Mouse (Mus musculus): ENCODE results near the gene Med15. TPM values are rescaled to one million over a fixed set of nuclear protein-coding genes. Genes with fewer than 3 reads are reported as not detected.

Med15 gene
- polyA plus RNA-seq, 1 experiment from 2014 or later, result 44.8 TPM

DNA sequence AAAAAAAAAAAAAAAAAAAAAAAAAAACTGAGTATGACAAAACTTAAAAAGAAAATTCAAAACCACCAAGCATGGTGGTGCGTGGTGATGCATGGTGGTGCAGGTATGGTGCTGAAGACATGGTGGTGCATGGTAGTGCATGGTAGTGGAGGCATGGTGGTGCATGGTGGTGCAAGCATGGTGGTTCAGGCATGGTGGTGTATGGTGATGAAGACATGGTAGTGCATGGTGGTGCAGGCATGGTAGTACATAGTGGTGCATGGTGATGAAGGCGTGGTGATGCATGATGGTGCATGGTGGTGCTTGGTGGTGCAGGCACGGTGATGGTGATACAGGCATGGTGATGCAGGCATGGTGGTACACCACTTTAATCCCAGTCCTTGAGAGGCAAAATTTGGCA, 8.2 kb downstream of the Med15 start:
- no peak for DNase-seq (ENCODE audit: low spot score)
- no peak for ATAC-seq (replicated peaks; ENCODE audit: low FRiP score)
- Histone ChIP-seq H3K36me3 (ENCODE audit: control insufficient read depth, insufficient read depth, low read length) (no peaks in the 10 kb centered on the region), H3K4me3 (ENCODE audit: low read depth, low read length) (no peak overlapping the region), H3K9ac (ENCODE audit: low read depth, low read length) (no peak overlapping the region), H3K4me1 (replicated peaks; ENCODE audit: control insufficient read depth, insufficient read depth, low read length) (peaks cover 19% of the 10 kb centered on the region), H3K27ac (ENCODE audit: low read depth, low read length) (no peak overlapping the region), H3K9me3 (ENCODE audit: control insufficient read depth, low read length) (no peaks in the 10 kb centered on the region), H3K27me3 (replicated peaks; ENCODE audit: control insufficient read depth, insufficient read depth, low read length) (no peaks in the 10 kb centered on the region), H3K4me2 (no peak overlapping the region)
- 93% methylated on average over 3 of the region's 3 CpGs for WGBS

DNA sequence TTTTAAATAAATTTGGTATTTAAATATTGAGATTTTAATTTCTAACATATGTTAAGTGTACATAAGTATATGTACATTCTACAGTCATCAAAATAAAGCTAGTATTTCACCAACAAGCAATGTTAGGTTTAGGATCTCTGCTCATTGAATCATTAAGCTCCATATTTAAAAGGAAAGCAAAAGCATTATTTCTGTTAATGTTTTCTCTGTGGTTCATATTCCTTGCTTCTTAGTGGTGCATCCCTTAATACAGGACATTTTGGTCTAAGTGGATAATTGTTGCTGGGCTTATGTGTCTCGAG, 9.4 kb downstream of the Med15 start:
- H3K36me3 ChIP-seq (ENCODE audit: control insufficient read depth, insufficient read depth, low read length), result no peaks in the 10 kb centered on the region
- no peaks in the 10 kb centered on the region for H3K9me3 ChIP-seq (ENCODE audit: control insufficient read depth, low read length)
- H3K9ac ChIP-seq (ENCODE audit: low read depth, low read length), result no peak overlapping the region
- H3K4me2 ChIP-seq, result peak overlapping the region; percentile 44; the same call in 1 of the 2 replicates
- H3K4me1 ChIP-seq (replicated peaks; ENCODE audit: control insufficient read depth, insufficient read depth, low read length), result peaks cover 19% of the 10 kb centered on the region
- no peaks in the 10 kb centered on the region for H3K27me3 ChIP-seq (replicated peaks; ENCODE audit: control insufficient read depth, insufficient read depth, low read length)
- ATAC-seq (replicated peaks; ENCODE audit: low FRiP score) (no peak), DNase-seq (ENCODE audit: low spot score) (no peak)
- WGBS, result 82% methylated on average over 1 of the region's 1 CpGs
- H3K4me3 ChIP-seq (ENCODE audit: low read depth, low read length), result 0 out of 2 replicates have a peak overlapping the region, but pooled peaks have one; percentile 61
- no peak overlapping the region for H3K27ac ChIP-seq (ENCODE audit: low read depth, low read length)

DNA sequence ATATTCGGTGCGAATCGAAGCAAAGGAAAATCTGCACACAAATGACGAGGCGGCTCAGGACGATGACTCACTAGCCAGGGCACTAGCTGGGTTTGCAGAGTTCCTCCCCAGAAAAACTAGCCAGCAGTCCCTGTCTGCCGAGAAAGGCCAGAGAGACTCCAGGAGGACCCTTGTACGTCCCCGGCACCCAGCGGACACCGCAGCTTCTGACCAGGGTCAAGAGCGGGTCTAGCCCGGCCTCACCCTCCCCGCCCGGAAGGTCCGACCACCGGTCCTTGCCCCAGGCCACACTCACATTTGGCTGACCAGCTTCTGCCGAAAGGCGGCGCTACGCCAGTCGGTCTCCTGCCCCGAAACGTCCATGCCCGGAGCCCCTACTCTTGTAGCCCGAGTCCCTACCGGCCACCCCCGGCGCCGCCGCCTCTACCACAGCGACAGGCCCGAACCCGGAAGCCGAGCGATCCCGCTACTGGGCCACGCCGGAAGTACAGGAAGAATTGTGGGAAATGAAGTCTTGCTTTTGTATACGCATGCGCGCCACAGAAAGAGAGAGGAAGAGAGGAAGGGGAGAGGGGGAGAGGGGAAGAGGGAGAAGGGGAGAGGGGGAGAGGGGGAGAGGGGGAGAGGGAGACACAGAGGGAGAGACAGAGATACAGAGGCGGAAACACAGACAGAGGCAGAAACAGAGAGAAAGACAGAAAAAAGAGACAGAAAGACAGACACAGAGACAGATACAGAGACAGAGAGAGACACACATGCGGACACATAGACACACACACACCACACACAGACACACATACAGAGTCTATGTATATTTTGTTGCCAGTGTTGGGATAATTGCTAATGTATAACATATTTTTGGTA, 10.0 kb downstream of the Med15 start:
- H3K4me3 ChIP-seq (ENCODE audit: low read depth, low read length), result peak overlapping the region; percentile 61
- no peaks in the 10 kb centered on the region for H3K9me3 ChIP-seq (ENCODE audit: control insufficient read depth, low read length)
- WGBS, result 3% methylated on average over 43 of the region's 44 CpGs
- peak overlapping the region; percentile 49 for H3K27ac ChIP-seq (ENCODE audit: low read depth, low read length)
- peak overlapping the region; percentile 95 for H3K4me2 ChIP-seq
- no peaks in the 10 kb centered on the region for H3K27me3 ChIP-seq (replicated peaks; ENCODE audit: control insufficient read depth, insufficient read depth, low read length)
- H3K36me3 ChIP-seq (ENCODE audit: control insufficient read depth, insufficient read depth, low read length), result no peaks in the 10 kb centered on the region
- H3K4me1 ChIP-seq (replicated peaks; ENCODE audit: control insufficient read depth, insufficient read depth, low read length), result peaks cover 18% of the 10 kb centered on the region
- peak; percentile 84 for ATAC-seq (replicated peaks; ENCODE audit: low FRiP score)
- peak; percentile 87 for DNase-seq (ENCODE audit: low spot score)
- H3K9ac ChIP-seq (ENCODE audit: low read depth, low read length), result peak overlapping the region; percentile 62

DNA sequence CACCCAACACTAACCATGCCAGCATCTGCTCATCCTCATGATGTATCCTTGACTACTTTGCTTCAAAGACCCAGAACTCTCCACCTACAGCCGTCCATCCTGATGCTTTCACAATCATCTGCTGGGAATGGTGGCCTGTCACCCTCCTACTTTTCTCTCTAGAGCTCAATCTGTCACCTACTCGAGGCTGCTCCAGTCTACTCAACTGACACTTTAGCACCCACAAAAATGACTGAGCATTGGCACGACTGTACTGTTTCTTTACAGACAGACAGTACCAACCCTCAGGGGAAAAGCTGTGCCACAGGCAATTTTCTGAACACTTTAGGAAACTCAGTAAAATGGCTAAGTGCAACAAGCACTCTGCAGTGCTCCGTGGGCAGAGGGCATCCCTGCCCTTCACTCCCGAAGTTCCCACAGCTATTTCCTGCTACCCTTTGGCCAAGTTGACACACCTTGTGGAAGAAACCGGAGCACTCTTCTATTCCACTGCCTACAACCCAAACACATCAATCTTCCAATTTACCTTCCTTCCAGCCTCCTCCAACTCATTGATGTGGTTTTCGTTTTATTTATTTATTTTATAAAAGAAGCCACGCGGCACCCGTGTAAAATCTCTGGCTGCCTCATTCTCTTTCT, 10.8 kb downstream of the Med15 start:
- peak overlapping the region; percentile 61 for H3K4me3 ChIP-seq (ENCODE audit: low read depth, low read length)
- H3K36me3 ChIP-seq (ENCODE audit: control insufficient read depth, insufficient read depth, low read length), result no peaks in the 10 kb centered on the region
- peaks cover 19% of the 10 kb centered on the region for H3K4me1 ChIP-seq (replicated peaks; ENCODE audit: control insufficient read depth, insufficient read depth, low read length)
- H3K9ac ChIP-seq (ENCODE audit: low read depth, low read length), result peak overlapping the region; percentile 62
- 4% methylated on average over 10 of the region's 10 CpGs for WGBS
- H3K27me3 ChIP-seq (replicated peaks; ENCODE audit: control insufficient read depth, insufficient read depth, low read length), result no peaks in the 10 kb centered on the region
- peak overlapping the region; percentile 95 for H3K4me2 ChIP-seq
- H3K27ac ChIP-seq (ENCODE audit: low read depth, low read length), result peak overlapping the region; percentile 49
- no peaks in the 10 kb centered on the region for H3K9me3 ChIP-seq (ENCODE audit: control insufficient read depth, low read length)
- DNase-seq (ENCODE audit: low spot score) (no peak), ATAC-seq (replicated peaks; ENCODE audit: low FRiP score) (no peak)

DNA sequence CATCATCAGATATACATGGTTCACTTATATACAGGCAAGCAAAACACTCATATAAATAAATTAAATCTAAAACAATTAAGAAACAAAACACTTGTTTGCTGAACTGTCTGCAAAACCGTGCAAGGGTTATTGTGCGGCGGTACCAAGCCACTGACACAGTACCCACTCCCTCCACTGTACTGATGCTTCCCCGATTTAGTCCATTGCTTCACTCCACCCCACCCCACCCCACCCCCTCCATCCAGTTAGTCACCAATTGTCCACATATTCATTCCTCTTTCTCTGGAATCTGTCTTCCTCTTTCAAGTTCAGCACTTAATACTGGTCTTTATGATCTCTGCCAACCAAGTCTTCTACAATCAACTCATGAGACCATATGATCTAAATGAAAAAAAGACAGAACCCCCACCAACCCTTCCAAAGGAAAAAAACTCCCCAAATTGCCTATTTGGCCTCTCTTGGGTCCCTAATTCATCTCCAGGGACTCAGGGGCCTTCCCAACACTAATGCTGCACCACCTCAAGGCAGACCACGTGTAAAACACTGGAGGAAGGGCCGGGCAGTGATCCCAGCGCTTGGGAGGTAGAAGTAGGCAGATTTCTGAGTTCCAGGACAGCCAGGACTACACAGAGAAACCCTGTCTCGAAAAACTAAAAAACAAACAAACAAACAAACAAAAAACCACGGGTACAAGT, 11.4 kb downstream of the Med15 start:
- DNase-seq (ENCODE audit: low spot score) (no peak), ATAC-seq (replicated peaks; ENCODE audit: low FRiP score) (no peak)
- no peak overlapping the region for H3K27ac ChIP-seq (ENCODE audit: low read depth, low read length)
- WGBS, result 62% methylated on average over 9 of the region's 9 CpGs
- peak overlapping the region; percentile 95 for H3K4me2 ChIP-seq
- peak overlapping the region; percentile 61 for H3K4me3 ChIP-seq (ENCODE audit: low read depth, low read length)
- no peaks in the 10 kb centered on the region for H3K9me3 ChIP-seq (ENCODE audit: control insufficient read depth, low read length)
- peaks cover 15% of the 10 kb centered on the region for H3K4me1 ChIP-seq (replicated peaks; ENCODE audit: control insufficient read depth, insufficient read depth, low read length)
- H3K36me3 ChIP-seq (ENCODE audit: control insufficient read depth, insufficient read depth, low read length), result no peaks in the 10 kb centered on the region
- no peaks in the 10 kb centered on the region for H3K27me3 ChIP-seq (replicated peaks; ENCODE audit: control insufficient read depth, insufficient read depth, low read length)
- peak overlapping the region; percentile 62; the same call in 1 of the 2 replicates for H3K9ac ChIP-seq (ENCODE audit: low read depth, low read length)

DNA sequence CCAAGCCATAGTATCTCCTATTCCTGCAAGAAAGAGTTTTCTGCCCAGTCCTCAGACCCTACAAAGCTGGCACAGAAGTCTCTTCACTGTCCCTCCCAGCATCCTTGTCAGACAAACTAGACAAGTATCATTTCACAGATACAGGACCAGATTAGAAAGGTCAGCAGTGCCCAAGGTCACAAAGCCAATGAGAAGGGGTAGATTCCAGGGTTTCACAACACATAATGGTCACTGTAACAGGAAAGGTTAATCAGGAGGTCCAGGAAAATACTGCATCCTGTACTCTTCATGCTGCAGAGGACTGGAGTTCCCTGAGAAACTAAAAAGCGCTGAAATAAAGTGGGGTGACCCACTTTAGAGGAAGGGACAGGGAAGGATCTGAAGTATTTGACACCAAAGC, 14.9 kb downstream of the Med15 start:
- peaks cover 2% of the 10 kb centered on the region; the same call in 1 of the 2 replicates for H3K36me3 ChIP-seq (ENCODE audit: control insufficient read depth, insufficient read depth, low read length)
- H3K27ac ChIP-seq (ENCODE audit: low read depth, low read length), result no peak overlapping the region
- WGBS, result 83% methylated on average over 1 of the region's 1 CpGs
- H3K4me3 ChIP-seq (ENCODE audit: low read depth, low read length), result no peak overlapping the region
- no peaks in the 10 kb centered on the region for H3K27me3 ChIP-seq (replicated peaks; ENCODE audit: control insufficient read depth, insufficient read depth, low read length)
- H3K4me1 ChIP-seq (replicated peaks; ENCODE audit: control insufficient read depth, insufficient read depth, low read length), result peaks cover 15% of the 10 kb centered on the region
- no peak overlapping the region for H3K9ac ChIP-seq (ENCODE audit: low read depth, low read length)
- no peak for DNase-seq (ENCODE audit: low spot score)
- H3K4me2 ChIP-seq, result no peak overlapping the region
- ATAC-seq (replicated peaks; ENCODE audit: low FRiP score), result no peak
- no peaks in the 10 kb centered on the region for H3K9me3 ChIP-seq (ENCODE audit: control insufficient read depth, low read length)

DNA sequence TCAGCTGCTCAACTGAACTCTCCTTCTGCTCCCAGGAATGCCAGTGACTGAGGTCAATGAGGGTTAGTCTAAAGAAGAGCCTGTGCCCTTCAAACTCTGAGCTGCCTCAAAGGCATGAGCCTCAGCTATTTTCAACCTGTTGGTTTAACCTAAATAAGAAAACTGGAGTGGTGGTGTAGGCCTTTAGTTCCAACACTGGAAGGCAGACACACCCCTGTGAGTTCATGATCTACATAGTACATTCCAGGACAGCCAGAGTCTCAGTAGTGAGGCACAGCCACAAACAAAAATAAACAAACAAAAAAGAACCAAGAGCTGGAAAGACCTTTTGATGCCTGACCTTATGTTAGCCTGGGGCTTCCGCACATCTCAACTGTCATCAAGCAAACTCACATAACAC, 25.1 kb downstream of the Med15 start:
- H3K9ac ChIP-seq (ENCODE audit: low read depth, low read length), result no peak overlapping the region
- DNase-seq (ENCODE audit: low spot score) (no peak), ATAC-seq (replicated peaks; ENCODE audit: low FRiP score) (no peak)
- H3K4me1 ChIP-seq (replicated peaks; ENCODE audit: control insufficient read depth, insufficient read depth, low read length), result no peaks in the 10 kb centered on the region
- peaks cover 4% of the 10 kb centered on the region; the same call in 1 of the 2 replicates for H3K36me3 ChIP-seq (ENCODE audit: control insufficient read depth, insufficient read depth, low read length)
- no peak overlapping the region for H3K4me3 ChIP-seq (ENCODE audit: low read depth, low read length)
- no peaks in the 10 kb centered on the region for H3K27me3 ChIP-seq (replicated peaks; ENCODE audit: control insufficient read depth, insufficient read depth, low read length)
- H3K4me2 ChIP-seq, result no peak overlapping the region
- H3K9me3 ChIP-seq (ENCODE audit: control insufficient read depth, low read length), result no peaks in the 10 kb centered on the region
- 90% methylated on average over 1 of the region's 1 CpGs for WGBS
- H3K27ac ChIP-seq (ENCODE audit: low read depth, low read length), result no peak overlapping the region

DNA sequence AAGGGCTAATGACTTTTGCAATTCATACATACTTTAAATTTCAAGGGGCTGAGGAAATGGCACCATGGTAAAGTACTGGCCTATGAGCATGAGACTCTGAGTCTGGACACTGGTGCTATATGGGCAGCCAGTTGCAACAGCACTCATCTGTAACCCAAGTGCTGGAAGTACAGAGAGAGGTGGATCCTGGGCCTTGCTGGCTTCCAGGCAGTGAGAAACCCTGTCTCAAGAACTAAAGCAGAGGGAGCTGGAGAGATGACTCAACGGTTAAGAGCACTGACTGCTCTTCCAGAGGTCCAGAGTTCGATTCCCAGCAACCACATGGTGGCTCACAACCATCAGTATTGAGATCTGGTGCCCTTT, 31.7 kb downstream of the Med15 start:
- H3K9ac ChIP-seq (ENCODE audit: low read depth, low read length), result no peak overlapping the region
- H3K9me3 ChIP-seq (ENCODE audit: control insufficient read depth, low read length), result no peaks in the 10 kb centered on the region
- H3K27me3 ChIP-seq (replicated peaks; ENCODE audit: control insufficient read depth, insufficient read depth, low read length), result no peaks in the 10 kb centered on the region
- peaks cover 23% of the 10 kb centered on the region for H3K36me3 ChIP-seq (ENCODE audit: control insufficient read depth, insufficient read depth, low read length)
- WGBS, result 84% methylated on average over 2 of the region's 2 CpGs
- ATAC-seq (replicated peaks; ENCODE audit: low FRiP score) (no peak), DNase-seq (ENCODE audit: low spot score) (no peak)
- no peaks in the 10 kb centered on the region; the same call in 1 of the 2 replicates for H3K4me1 ChIP-seq (replicated peaks; ENCODE audit: control insufficient read depth, insufficient read depth, low read length)
- H3K27ac ChIP-seq (ENCODE audit: low read depth, low read length), result no peak overlapping the region
- no peak overlapping the region for H3K4me2 ChIP-seq
- H3K4me3 ChIP-seq (ENCODE audit: low read depth, low read length), result no peak overlapping the region
